Mouse (Mus musculus): Measurements from ENCODE around the gene Gm10961.

Gene Gm10961

GRCm38 (mm10) chr3:107630682-107631522, at the start of gene Gm10961:
Gene Gm10961, plus strand, starts transcription at chr3:107631322.
- peak; percentile 75 for DNase-seq (ENCODE audit: low read depth, low spot score)

GRCm38 (mm10) chr3:107582130-107582874, 48.8 kb upstream of the Gm10961 start:
- no peak for DNase-seq (ENCODE audit: low read depth, low spot score)

- DNase-seq (ENCODE audit: low read depth, low spot score), result peak; percentile 32
These were observed 48.0 kb upstream of the Gm10961 start for GRCm38 (mm10) chr3:107582875-107583767.

DNA sequence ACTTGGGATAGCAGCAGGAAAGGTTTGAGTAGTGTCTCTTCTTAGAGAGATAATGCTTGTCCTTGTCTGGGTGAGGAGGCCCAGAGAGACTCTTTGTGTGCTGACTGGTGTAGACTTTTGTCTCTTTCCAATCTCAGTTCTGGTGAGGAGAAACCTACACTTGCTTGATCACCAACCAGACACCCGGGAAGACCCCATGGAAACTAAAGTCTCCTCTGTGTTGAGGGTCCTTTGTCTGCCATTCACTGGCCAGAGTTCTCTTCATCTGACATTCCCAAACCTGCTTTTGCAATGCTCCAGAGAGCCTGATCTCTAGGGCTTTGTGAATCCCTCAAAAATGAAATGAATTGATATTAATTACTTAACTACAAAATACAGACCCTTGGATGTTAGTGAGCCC, 47.2 kb upstream of the Gm10961 start:
- DNase-seq (ENCODE audit: low read depth, low spot score), result no peak

GRCm38 (mm10) chr3:107586504-107586903, 44.6 kb upstream of the Gm10961 start:
- no peak for DNase-seq (ENCODE audit: low read depth, low spot score)

DNA sequence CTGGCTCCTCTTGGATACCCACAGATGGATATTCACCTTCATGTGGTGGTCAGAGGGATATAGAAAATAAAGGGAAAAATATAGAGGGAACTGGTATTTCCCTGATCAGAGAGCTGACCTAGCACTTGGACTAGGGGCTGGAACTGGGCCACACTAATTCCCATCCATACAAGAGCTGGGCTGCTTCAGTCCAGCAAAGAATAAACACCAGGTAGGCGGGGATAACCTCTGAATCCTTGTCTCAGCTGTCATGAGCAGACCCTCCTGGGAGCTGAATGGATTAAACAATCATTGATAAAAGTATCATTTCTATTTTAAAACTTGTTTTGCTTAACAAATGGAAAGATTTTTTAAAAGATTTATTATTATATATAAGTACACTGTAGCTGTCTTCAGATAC, 39.5 kb upstream of the Gm10961 start:
- DNase-seq (ENCODE audit: low read depth, low spot score), result no peak

DNA sequence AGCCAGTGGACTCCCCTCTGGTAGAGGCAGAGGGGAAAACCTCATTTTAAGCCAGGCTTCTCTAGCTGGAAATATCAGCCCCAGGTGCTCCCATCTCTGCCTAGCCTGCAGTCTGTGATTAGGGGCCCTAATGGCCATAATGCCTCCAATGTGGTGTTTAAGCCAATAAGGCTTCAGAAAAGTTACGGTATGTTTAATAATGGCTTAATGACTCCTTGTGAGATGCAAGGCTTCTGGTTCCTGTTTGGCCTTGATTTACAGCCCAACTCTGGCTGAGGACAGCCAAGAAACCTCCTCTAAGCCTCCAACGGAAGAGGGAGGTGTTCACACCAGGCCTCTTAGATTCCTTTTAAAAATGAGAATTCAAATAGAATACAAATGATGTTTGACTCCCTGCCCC, 37.5 kb upstream of the Gm10961 start:
- no peak for DNase-seq (ENCODE audit: low read depth, low spot score)

DNA sequence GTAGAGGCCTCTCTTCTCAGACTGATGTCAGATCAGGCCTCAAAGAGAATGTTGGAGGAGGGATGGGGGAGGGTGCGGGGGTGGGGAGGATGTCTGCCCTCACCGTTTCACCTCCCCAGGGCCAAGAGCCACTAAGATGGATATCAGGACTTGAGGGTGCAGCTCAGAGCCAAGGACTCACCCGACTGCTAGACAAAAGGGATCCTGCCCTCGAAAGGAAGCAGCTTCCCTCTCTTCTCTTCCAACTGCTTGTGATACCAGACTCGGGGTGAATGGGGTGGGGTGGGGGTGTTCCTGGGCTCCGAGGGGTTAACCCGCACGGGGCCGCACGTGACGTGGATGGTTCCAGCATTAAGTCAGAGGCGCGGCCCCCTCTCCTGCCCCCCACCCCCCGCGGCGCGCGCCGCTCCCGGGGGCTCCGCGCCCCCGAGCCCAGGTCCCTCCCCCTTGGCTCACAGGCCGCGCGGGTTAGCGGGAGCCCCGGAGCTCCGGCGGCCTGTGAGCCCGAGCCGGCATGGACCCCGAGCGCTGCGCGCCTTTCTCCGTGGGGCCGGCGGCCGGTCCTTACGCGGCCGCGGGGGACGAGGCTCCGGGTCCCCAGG, 36.4 kb upstream of the Gm10961 start, which contains the start of gene Alx3:
TSS of gene Alx3 (plus strand) at position 370 of the 602 bp plus-strand sequence.
- DNase-seq (ENCODE audit: low read depth, low spot score), result no peak

GRCm38 (mm10) chr3:107595264-107595937, 35.7 kb upstream of the Gm10961 start:
- DNase-seq (ENCODE audit: low read depth, low spot score), result peak; percentile 42

GRCm38 (mm10) chr3:107595938-107596461, 35.1 kb upstream of the Gm10961 start:
- no peak for DNase-seq (ENCODE audit: low read depth, low spot score)

DNA sequence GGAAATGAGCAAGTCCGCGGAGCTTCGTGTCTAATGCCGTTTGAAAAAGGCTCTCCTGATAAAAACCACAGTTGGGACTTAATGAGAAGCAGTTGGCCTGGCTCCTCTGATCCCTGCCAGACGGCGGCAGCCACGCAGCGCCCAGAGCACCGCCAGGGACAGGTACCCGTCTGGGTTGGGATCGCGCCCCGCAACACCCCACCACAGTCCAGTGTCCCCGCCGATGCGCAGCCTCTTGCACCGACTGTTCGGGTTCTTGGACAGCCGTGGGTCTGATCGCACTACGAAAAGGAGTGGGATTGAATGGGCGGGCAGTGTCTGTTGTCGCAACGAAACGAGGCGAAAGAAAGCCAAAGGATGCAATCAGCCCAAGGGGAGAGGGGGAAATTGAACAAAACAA, 34.6 kb upstream of the Gm10961 start:
- no peak for DNase-seq (ENCODE audit: low read depth, low spot score)

GRCm38 (mm10) chr3:107597134-107597533, 34.0 kb upstream of the Gm10961 start:
- no peak for DNase-seq (ENCODE audit: low read depth, low spot score)

- DNase-seq (ENCODE audit: low read depth, low spot score), result peak; percentile 50
These were observed 33.3 kb upstream of the Gm10961 start for GRCm38 (mm10) chr3:107597586-107598389.

DNA sequence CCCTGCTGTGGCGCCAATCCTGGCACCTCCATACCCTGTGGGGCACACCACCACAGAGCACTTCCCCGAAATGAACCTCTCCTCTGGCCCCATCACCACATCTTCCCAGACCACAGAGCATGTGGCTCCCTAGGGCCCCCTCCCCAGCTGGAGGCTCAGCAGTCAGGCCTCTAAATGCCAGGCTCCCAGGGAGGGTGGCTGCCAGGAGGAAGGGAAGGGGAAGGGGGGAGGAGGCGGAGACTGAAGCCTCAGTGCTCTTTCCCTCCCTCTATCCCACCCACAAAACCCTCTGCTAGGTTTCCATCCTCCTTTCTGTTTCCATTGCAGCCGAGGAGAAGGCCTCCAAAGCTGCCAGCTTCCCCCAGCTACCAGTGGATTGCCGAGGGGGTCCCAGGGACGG, 31.0 kb upstream of the Gm10961 start:
- DNase-seq (ENCODE audit: low read depth, low spot score), result no peak

- DNase-seq (ENCODE audit: low read depth, low spot score), result peak; percentile 78
These were observed 25.8 kb upstream of the Gm10961 start for GRCm38 (mm10) chr3:107605304-107605703.

DNA sequence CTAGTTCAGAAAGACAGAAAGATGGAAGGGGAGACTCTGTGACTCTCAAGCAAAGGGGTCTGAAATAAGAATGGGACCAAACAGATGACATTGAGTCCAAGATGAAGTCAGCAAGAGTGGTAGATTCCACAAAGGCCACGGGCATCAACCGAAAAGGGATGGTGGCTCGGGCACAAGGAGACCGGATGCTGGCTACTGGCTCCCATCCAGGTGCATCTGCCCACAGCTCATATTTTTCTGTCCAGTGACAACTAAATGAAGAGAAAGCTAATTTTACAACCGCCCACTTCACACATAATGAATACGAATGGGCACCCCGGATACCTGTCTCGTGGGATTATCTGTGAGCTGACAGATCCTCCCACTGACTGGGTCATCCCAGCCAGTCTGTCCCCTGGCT, 23.9 kb upstream of the Gm10961 start:
- DNase-seq (ENCODE audit: low read depth, low spot score), result no peak

DNA sequence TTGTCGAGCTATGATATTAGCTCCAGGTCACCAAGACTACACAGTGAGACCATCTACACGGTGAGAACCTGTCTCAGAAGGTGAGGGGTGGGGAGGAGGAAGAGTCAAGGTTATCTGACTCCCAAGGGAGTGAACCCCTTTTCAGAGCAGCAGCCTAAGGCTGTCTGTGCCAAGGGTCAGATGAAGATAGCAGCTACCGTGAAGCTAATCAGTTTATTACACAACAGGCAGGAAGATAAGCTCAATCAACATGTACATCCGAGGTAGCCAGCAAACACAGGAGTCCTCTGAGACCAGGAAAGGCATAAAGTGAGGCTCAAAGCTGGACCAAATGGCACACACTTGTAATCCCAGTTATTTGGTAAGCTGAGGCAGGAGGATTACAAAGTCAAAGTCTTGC, 22.3 kb upstream of the Gm10961 start:
- DNase-seq (ENCODE audit: low read depth, low spot score), result no peak

DNA sequence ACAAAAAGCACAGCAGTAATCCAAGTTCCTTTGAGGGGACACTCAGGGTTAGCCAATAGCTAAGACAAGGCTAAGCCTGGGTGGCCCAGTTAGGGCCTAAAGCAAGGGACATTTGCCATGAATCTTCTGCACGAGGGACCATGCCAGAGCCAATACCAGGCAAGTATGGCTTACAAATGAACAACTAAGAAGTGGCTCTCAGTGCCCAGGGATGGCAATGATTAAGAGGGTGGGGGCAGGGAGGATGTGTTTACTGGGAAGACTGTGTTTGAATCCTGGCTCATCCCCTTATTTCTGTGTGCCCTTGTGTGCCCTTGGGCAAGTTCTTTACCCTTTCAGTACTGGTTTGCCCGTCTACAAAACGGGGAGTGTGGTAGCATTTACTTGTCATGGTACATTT, 21.7 kb upstream of the Gm10961 start:
- DNase-seq (ENCODE audit: low read depth, low spot score), result no peak

DNA sequence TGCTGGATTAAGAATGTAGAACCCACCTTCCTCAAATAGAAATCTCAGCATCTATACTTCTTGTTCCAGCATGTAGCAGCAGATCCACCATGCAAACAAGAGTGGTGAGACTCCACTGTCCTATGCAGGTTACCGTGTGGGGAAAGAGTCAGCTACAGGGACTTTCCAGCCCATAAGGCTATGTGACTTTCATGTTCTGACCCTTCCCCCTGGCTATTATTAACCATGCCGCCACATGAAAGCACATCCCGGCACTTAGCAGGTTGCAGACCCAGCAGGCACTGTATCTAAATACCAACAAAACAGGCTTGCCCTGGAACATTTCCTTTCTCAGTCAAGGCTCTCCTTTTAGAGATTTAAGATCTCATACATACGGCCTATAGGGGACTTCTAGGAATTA, 19.7 kb upstream of the Gm10961 start:
- no peak for DNase-seq (ENCODE audit: low read depth, low spot score)
